Mouse (Mus musculus) midbrain, embryonic 14.5 days (tissue): Measurements from ENCODE around the gene Eif3j1. TPM values are rescaled to one million over a fixed set of nuclear protein-coding genes. Genes with fewer than 3 reads are reported as not detected.
A peak's percentile ranks its signal among the peaks of the same experiment; 100 is the strongest.
"Not testable (repeated sequence)": the region's sequence is repeated elsewhere in the genome, so short reads cannot be mapped to it uniquely, and the experiment has no call there.

Experiments used
- ATAC-seq: fragments of 200-750 bp; cut with Nextera tagmentation; 2 replicates; pipeline ENCODE4 v1.8.0; 2017; ENCODE audit warnings: moderate number of reproducible peaks, moderate library complexity; ENCODE audit not compliant: low FRiP score, low TSS enrichment
- DNase-seq: peaks from one replicate; pipeline ENCODE4 v3.0.0-alpha.2; 2015
- H3K27ac ChIP-seq: fragments of 300-500 bp; sonication (generic); replicated peaks from 2 replicates; pipeline ENCODE4 v1.5.1; 2014; ENCODE audit warnings: mild to moderate bottlenecking, low read depth, low read length, moderate library complexity
- H3K27me3 ChIP-seq: fragments of 300-500 bp; sonication (generic); 2 replicates; pipeline ENCODE4 v1.6.1; 2014; ENCODE audit warnings: low read length, control low read depth, mixed read lengths; ENCODE audit not compliant: control insufficient read depth, insufficient read depth
- H3K36me3 ChIP-seq: fragments of 300-500 bp; sonication (generic); 2 replicates; pipeline ENCODE4 v1.6.1; 2014; ENCODE audit warnings: low read length, control low read depth; ENCODE audit not compliant: control insufficient read depth, insufficient read depth
- H3K4me1 ChIP-seq: fragments of 300-500 bp; sonication (generic); 2 replicates; pipeline ENCODE4 v1.6.1; 2014; ENCODE audit warnings: mild to moderate bottlenecking, antibody characterized with exemption, low read length, control low read depth; ENCODE audit not compliant: control insufficient read depth, insufficient read depth
- H3K4me2 ChIP-seq: fragments of 300-500 bp; sonication (generic); 2 replicates; pipeline ENCODE4 v1.6.1; 2014; ENCODE audit warnings: mild to moderate bottlenecking, low read length, moderate library complexity
- H3K4me3 ChIP-seq: fragments of 300-500 bp; sonication (generic); replicated peaks from 2 replicates; pipeline ENCODE4 v1.5.1; 2014; ENCODE audit warnings: low read depth, low read length
- H3K9ac ChIP-seq: fragments of 300-500 bp; sonication (generic); replicated peaks from 2 replicates; pipeline ENCODE4 v1.6.1; 2014; ENCODE audit warnings: mild to moderate bottlenecking, low read length, moderate library complexity
- H3K9me3 ChIP-seq: fragments of 300-500 bp; sonication (generic); 2 replicates; pipeline ENCODE4 v1.6.1; 2016; ENCODE audit warnings: low read length, control low read depth, mixed read lengths; ENCODE audit not compliant: control insufficient read depth
- WGBS: fragments of 180-500 bp; shearing (Covaris S2); extraction: QIAGEN DNeasy Blood & Tissue Kit; methylation state at CpG from one replicate; pipeline ENCODE4 v1.1.7; 2014; 5-methylcytosine and 5-hydroxymethylcytosine counted together
- microRNA-seq: library from miRNA; unstranded; fragments of <30 nt; microRNA quantifications from one replicate; pipeline ENCODE4, GENCODE M21; 2016
- polyA plus RNA-seq: library from polyadenylated mRNA; unstranded; fragments of >200 nt; fragmentation: Nextera tagmentation; extraction: Ambion mirVana; gene quantifications from 2 replicates; pipeline ENCODE4 v1.2.1, GENCODE M21; 2014

Gene Eif3j1
- polyA plus RNA-seq, 1 experiment from 2014 or later = 10.1 TPM

GRCm38 (mm10) chr2:122081728-122082456 lies 53.5 kb downstream of the Eif3j1 start:
- Histone ChIP-seq H3K4me1 (no peaks in the 10 kb centered on the region), H3K27me3 (no peaks in the 10 kb centered on the region), H3K9me3 (no peaks in the 10 kb centered on the region), H3K36me3 (peaks cover 75% of the 10 kb centered on the region), H3K4me2 (no peak overlapping the region), H3K27ac (no peak overlapping the region), H3K4me3 (no peak overlapping the region), H3K9ac (no peak overlapping the region)
- 65% methylated on average over 7 of the region's 7 CpGs for WGBS
- ATAC-seq (no peak), DNase-seq (peak; percentile 53)

- no peak overlapping the region for H3K9ac ChIP-seq
- no peak overlapping the region for H3K4me3 ChIP-seq
- no peak for DNase-seq
- peaks cover 93% of the 10 kb centered on the region for H3K36me3 ChIP-seq
- ATAC-seq = no peak
- WGBS = 78% methylated on average over 4 of the region's 4 CpGs
- H3K4me1 ChIP-seq = no peaks in the 10 kb centered on the region
- no peaks in the 10 kb centered on the region for H3K27me3 ChIP-seq
- H3K4me2 ChIP-seq = no peak overlapping the region
- H3K9me3 ChIP-seq = no peaks in the 10 kb centered on the region
- H3K27ac ChIP-seq = no peak overlapping the region
These were observed 58.1 kb downstream of the Eif3j1 start for GRCm38 (mm10) chr2:122086446-122086845.

DNA sequence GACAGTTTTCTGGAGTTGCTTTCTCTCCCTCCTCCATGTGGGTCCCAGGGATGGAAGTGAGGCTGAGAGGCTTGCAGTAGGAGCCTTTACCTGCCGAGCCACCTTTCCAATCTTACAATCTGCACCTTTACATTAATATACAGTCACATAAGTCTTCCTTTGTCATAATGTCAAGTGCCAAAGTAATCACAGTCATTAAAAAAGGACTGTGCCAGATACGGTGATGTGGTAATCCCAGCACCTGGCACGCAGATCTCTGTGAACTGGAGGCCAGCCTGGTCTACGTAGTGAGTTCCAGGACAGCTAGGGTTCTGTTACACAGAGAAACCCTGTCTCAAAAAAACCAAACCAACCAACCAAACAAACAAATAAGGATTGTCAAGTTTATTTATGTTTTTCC lies 65.5 kb downstream of the Eif3j1 start:
- 91% methylated on average over 4 of the region's 4 CpGs for WGBS
- Histone ChIP-seq H3K4me2 (no peak overlapping the region), H3K27ac (no peak overlapping the region), H3K9ac (no peak overlapping the region), H3K4me3 (no peak overlapping the region), H3K4me1 (no peaks in the 10 kb centered on the region), H3K36me3 (peaks cover 94% of the 10 kb centered on the region), H3K27me3 (no peaks in the 10 kb centered on the region), H3K9me3 (no peaks in the 10 kb centered on the region)
- ATAC-seq = no peak
- DNase-seq = no peak

- not testable (repeated sequence) for H3K9me3 ChIP-seq, H3K27ac ChIP-seq, H3K4me1 ChIP-seq, DNase-seq, ATAC-seq, H3K27me3 ChIP-seq, H3K4me2 ChIP-seq, H3K9ac ChIP-seq, H3K4me3 ChIP-seq
- WGBS = 82% methylated on average over 5 of the region's 5 CpGs
- H3K36me3 ChIP-seq = peaks cover 87% of the 10 kb centered on the region
These were observed 69.3 kb downstream of the Eif3j1 start for GRCm38 (mm10) chr2:122097686-122098085.

- peaks cover 65% of the 10 kb centered on the region for H3K36me3 ChIP-seq
- no peak for ATAC-seq
These were observed 73.7 kb downstream of the Eif3j1 start for GRCm38 (mm10) chr2:122102070-122102469.

More at GRCm38 (mm10) chr2:122102070-122102469, 73.7 kb downstream of the Eif3j1 start:
- Histone ChIP-seq H3K27me3 (no peaks in the 10 kb centered on the region), H3K9me3 (no peaks in the 10 kb centered on the region), H3K4me3 (no peak overlapping the region), H3K27ac (no peak overlapping the region), H3K4me2 (no peak overlapping the region), H3K4me1 (no peaks in the 10 kb centered on the region), H3K9ac (no peak overlapping the region)
- DNase-seq = no peak

Small RNAs within 50 kb of the gene (microRNA-seq; reads per million reads assigned to microRNA genes)
- not detected for gene Gm47314

Other genes with a start within 250 kb of the Eif3j1 start
- 29.0 and 32.0 TPM in 2 replicates for gene Frmd5, start 221.5 kb upstream of the Eif3j1 start, polyA plus RNA-seq
- 26.6 and 26.7 TPM in 2 replicates for gene Casc4, start 161.6 kb upstream of the Eif3j1 start, polyA plus RNA-seq
- gene Ctdspl2, start 72.5 kb upstream of the Eif3j1 start, polyA plus RNA-seq = 34.1 and 41.1 TPM in 2 replicates
- gene Mageb3, start 72.5 kb upstream of the Eif3j1 start, polyA plus RNA-seq = 0.63 and 0.89 TPM in 2 replicates
- 9.4 and 12.1 TPM in 2 replicates for gene Spg11, start 89.8 kb downstream of the Eif3j1 start, polyA plus RNA-seq
- gene B2m, start 119.1 kb downstream of the Eif3j1 start, polyA plus RNA-seq = 61.7 and 114 TPM in 2 replicates
- gene Trim69, start 132.2 kb downstream of the Eif3j1 start, polyA plus RNA-seq = not detected in 2 replicates
- gene Patl2, start 157.6 kb downstream of the Eif3j1 start, polyA plus RNA-seq = not detected in 2 replicates
- gene Terb2, start 157.7 kb downstream of the Eif3j1 start, polyA plus RNA-seq = not detected in 2 replicates
- 17.6 and 22.7 TPM in 2 replicates for gene Sord, start 206.2 kb downstream of the Eif3j1 start, polyA plus RNA-seq